Mouse (Mus musculus) mammary gland, adult 2 months (tissue): Measurements from ENCODE around the gene Map7d3. TPM values are rescaled to one million over a fixed set of nuclear protein-coding genes. Genes with fewer than 3 reads are reported as not detected.

Source experiments
- polyA plus RNA-seq: library from polyadenylated mRNA; depleted of rRNA; stranded (reverse); fragments of >200 nt; gene quantifications from 2 replicates; pipeline ENCODE4 v1.2.3, GENCODE M21; 2012; ENCODE audit warnings: low replicate concordance; rRNA removed

Gene Map7d3
- polyA plus RNA-seq = 0.08 and 0.32 TPM in 2 replicates

GRCm38 (mm10) chrX:56821765-56822603 lies at the start of gene Map7d3:
Gene Map7d3, minus strand, starts transcription at chrX:56822326.

GRCm38 (mm10) chrX:56869863-56870262 lies 47.7 kb upstream of the Map7d3 start, which contains the start of gene Adgrg4:
Gene Adgrg4, plus strand, starts transcription at chrX:56870163.

Other genes with a start within 250 kb of the Map7d3 start
- 4.5 and 14.9 TPM in 2 replicates for gene Mmgt1, start 224.3 kb downstream of the Map7d3 start, polyA plus RNA-seq
- 19.8 and 27.0 TPM in 2 replicates for gene Slc9a6, start 212.6 kb downstream of the Map7d3 start, polyA plus RNA-seq
- gene Fhl1, start 90.5 kb downstream of the Map7d3 start, polyA plus RNA-seq = 35.4 and 626 TPM in 2 replicates
- not detected in 2 replicates for gene Adgrg4, start 47.8 kb upstream of the Map7d3 start, polyA plus RNA-seq
- not detected in 2 replicates for gene Brs3, start 220.7 kb upstream of the Map7d3 start, polyA plus RNA-seq
- gene Htatsf1, start 231.3 kb upstream of the Map7d3 start, polyA plus RNA-seq = 15.0 and 20.1 TPM in 2 replicates